Mouse (Mus musculus) spleen, postnatal 36 days (tissue): ENCODE data around the gene B3galnt2.
"Not testable (repeated sequence)": the region's sequence is repeated elsewhere in the genome, so short reads cannot be mapped to it uniquely, and the experiment has no call there.

Source experiments
- DNase-seq, 2 experiments: peaks; one replicate each; pipeline ENCODE4 v3.0.0; 2022; ENCODE audit warnings: low spot score in 2 of 2, mixed read lengths in 1 of 2

Gene B3galnt2

GRCm38 (mm10) chr13:14006056-14006455, 51.8 kb downstream of the B3galnt2 start:
- no peak for DNase-seq

GRCm38 (mm10) chr13:14011454-14011995, 57.3 kb downstream of the B3galnt2 start:
- DNase-seq, result no peak

- no peak for DNase-seq
Observed at GRCm38 (mm10) chr13:14014001-14014400, 59.7 kb downstream of the B3galnt2 start.

- DNase-seq, result no peak
Observed at GRCm38 (mm10) chr13:14014540-14014939, 60.3 kb downstream of the B3galnt2 start.

GRCm38 (mm10) chr13:14015609-14016008, 61.3 kb downstream of the B3galnt2 start:
- no peak for DNase-seq

GRCm38 (mm10) chr13:14018283-14018682, 64.0 kb downstream of the B3galnt2 start:
- DNase-seq, result no peak

- no peak for DNase-seq
Observed at GRCm38 (mm10) chr13:14018852-14019251, 64.6 kb downstream of the B3galnt2 start.

- DNase-seq, result not testable (repeated sequence)
Observed at GRCm38 (mm10) chr13:14021417-14021816, 67.1 kb downstream of the B3galnt2 start.

GRCm38 (mm10) chr13:14025554-14025953, 71.3 kb downstream of the B3galnt2 start:
- no peak for DNase-seq

GRCm38 (mm10) chr13:14026154-14026820, 72.0 kb downstream of the B3galnt2 start:
- no peak for DNase-seq

DNA sequence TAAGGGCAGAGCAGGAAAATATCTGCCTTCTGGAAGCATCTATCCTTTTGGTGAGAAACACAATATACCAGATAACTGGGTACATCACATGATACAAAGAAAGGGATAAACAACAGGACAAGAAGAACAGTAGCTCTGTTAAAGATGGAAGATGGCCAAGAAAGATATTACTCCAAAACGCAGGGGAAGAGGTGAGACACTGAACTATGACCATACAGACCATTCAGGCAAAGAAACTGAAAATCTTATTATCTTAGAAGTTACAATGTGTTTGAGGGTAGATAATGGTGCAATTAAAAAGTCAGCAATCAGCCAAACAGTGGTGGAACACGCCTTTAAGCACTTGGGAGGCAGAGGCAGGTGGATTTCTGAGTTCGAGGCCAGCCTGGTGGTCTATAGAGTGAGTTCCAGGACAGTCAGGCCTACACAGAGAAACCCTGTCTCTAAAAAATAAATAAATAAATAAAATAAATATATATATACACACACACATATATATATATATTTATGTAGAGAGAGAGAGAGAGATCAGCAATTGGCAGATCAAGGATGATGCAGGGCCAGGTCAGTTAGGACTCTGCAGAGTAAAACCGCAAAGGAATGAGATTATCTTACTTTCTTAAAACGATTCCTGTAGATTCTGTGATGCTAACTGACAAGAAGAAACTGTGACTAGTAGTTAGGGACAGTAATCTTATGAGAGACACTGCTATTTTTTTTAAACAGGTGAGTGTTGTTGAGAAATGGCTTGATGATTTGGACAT, 79.2 kb downstream of the B3galnt2 start:
- no peak for DNase-seq

DNA sequence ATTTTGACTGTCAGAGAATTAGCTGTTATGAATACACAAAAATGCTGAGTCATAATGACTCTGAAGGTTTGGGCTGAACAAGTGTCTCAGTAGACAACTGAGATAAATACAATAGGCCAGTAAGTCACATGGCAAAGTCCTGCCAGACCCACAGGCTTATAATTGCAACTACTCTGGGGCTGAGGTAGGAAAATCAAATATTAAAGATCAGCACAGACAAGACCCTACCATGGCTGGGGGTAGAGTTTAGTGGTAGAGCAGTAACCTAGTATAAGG, 79.7 kb downstream of the B3galnt2 start:
- peak in 1 of 2 experiments; percentile 26 for DNase-seq

GRCm38 (mm10) chr13:14035352-14035751, 81.1 kb downstream of the B3galnt2 start:
- not testable (repeated sequence) for DNase-seq

DNA sequence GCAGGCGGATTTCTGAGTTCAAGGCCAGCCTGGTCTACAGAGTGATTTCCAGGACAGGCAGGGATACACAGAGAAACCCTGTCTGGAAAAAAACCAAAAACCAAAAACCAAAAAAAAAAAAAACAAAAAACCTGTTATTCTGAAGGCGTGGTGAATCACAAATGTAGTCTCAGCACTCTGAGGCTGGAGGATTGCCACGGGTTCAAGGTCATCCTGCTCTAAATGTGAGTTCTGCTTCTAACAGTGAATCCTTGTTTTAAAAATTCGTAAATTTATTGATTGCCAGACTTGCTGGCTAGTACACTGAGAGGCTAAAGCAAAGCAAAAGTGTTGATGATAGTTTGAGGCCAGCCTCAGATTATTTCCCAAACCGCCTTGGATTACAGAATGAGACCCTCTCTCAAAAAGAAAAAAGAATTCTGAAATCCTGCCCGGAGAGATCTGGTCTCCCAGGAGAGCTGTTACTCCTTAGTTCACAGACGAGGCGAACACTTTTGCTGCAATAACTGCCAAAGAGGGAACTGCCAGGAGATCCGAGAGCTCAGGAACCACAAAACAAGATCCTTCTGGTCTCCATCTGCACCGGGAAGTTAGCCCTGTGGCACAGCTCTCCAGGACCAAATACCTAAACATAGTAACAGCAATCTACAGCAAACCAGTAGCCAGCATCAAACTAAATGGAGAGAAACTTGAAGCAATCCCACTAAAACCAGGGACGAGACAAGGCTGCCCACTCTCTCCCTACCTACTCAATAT, 81.8 kb downstream of the B3galnt2 start:
- DNase-seq, result no peak

DNA sequence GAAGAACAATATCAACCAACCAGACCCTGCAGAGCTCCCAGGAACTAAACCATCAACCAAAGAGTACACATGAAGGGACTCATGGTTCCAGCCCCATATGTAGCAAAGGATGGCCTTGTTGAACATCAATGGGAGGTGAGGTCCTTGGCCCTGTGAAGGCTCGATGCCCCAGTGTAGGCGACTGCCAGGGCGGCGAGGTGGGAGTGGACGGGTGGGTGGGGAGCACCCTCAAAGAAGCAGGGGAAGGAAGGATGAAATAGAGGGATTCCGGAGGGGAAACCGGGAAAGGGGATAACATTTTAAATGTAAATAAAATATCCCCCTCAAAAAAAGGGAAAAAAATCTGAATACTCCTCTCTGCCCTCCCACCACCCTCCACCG, 84.6 kb downstream of the B3galnt2 start:
- no peak for DNase-seq

GRCm38 (mm10) chr13:14039292-14039965, 85.2 kb downstream of the B3galnt2 start, which contains the start of gene Tbce:
Gene Tbce, minus strand, starts transcription at chr13:14039638.
- peak; percentile 86 to 89 for DNase-seq

GRCm38 (mm10) chr13:14040186-14040585, 85.9 kb downstream of the B3galnt2 start:
- DNase-seq, result no peak

DNA sequence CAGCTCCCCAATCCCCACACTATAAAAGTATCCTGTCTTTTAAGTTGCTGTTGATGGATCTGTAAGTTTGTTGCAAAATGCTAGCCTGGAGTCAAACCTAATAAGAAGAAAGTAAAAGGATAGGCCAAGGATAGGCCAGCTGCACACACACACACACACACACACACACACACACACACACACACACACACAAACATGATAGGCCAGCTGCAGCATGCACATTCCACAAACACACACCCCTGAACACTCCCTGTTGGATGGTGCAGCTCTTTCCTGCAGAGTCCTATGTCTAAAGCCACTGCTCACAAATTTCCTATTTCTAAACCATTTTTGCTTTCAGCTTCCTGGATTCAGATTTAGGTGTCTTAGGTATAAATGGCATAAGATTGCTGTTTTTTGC, 89.6 kb downstream of the B3galnt2 start:
- DNase-seq, result no peak

- no peak for DNase-seq
Observed at GRCm38 (mm10) chr13:14044521-14044920, 90.3 kb downstream of the B3galnt2 start.
